ENCODE assay signal across 20 mouse cellular contexts in the genomic region with DNA sequence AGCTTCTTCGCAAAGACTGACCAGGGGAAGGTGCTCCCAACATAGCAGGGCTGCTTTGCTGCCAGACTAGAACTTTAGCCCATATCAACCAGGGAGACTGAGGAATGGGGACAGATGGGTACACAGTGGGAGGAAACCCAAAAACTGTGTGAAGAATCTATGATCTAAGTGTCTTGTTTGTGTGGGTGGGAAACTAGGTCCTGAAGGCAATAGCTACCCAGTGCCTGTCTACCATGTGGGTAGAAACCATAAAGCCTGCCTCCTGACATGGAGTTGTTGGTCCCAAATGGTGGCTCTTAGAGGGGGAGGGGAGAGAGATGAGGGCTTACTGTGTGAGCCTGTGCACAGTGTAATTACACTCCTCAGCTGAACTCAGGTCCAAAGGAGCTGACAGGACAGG. TPM values are rescaled to one million over a fixed set of nuclear protein-coding genes. Genes with fewer than 3 reads are reported as not detected.
"Had no signal": no experiment of that assay in that cellular context is flagged by ENCODE, and none has a peak within 500 bp of the region (broad histone marks: within the 10 kb centered on the region; RNA-seq: fewer than 3 reads in every experiment).

No protein-coding gene starts in this region.

- DNase-seq: liver, postnatal 0 days; lung, adult 2 months; lung, postnatal 14 days; lung, postnatal 36 days; right cerebral cortex, postnatal 14 days; thymus, adult 2 months; thymus, postnatal 25 days; thymus, postnatal 4 days had no signal

- H3K27ac ChIP-seq: liver, embryonic 15.5 days; lung, embryonic 15.5 days; macrophage; midbrain, embryonic 13.5 days; midbrain, embryonic 15.5 days; neural tube, embryonic 12.5 days; stomach, embryonic 15.5 days; stomach, postnatal 0 days had no signal

- ATAC-seq: liver, postnatal 0 days; lung, postnatal 0 days; midbrain, embryonic 13.5 days; midbrain, embryonic 15.5 days had no signal

- H3K4me3 ChIP-seq: liver, embryonic 15.5 days; lung, embryonic 15.5 days; megakaryocyte, embryonic 14.5 days; midbrain, embryonic 13.5 days; midbrain, embryonic 15.5 days; neural tube, embryonic 12.5 days; stomach, embryonic 15.5 days had no signal

RNA-seq across cellular contexts. Expression of gene Adcyap1r1, which starts 10.6 kb away (rescaled TPM):
- total RNA-seq: monocyte, adult 5-6 weeks; neutrophil, adult 5-6 weeks had no signal
- polyA plus RNA-seq: liver, postnatal 0 days; macrophage had no signal
